Mouse (Mus musculus) testis, postnatal 14 days (tissue): Measurements from ENCODE around the gene Gm28053.
"Not testable (repeated sequence)": the region's sequence is repeated elsewhere in the genome, so short reads cannot be mapped to it uniquely, and the experiment has no call there.

Experiments
- DNase-seq: peaks from one replicate; pipeline ENCODE4 v3.0.0; 2021; ENCODE audit warnings: low spot score

The Gm28053 gene

GRCm38 (mm10) chr6:48718455-48718854 is at the start of gene Gm28053, which contains the start of gene Gimap7:
Gene Gm28053, plus strand, starts transcription at chr6:48718607.
Gene Gimap7, plus strand, starts transcription at chr6:48718621.
- DNase-seq, result no peak

DNA sequence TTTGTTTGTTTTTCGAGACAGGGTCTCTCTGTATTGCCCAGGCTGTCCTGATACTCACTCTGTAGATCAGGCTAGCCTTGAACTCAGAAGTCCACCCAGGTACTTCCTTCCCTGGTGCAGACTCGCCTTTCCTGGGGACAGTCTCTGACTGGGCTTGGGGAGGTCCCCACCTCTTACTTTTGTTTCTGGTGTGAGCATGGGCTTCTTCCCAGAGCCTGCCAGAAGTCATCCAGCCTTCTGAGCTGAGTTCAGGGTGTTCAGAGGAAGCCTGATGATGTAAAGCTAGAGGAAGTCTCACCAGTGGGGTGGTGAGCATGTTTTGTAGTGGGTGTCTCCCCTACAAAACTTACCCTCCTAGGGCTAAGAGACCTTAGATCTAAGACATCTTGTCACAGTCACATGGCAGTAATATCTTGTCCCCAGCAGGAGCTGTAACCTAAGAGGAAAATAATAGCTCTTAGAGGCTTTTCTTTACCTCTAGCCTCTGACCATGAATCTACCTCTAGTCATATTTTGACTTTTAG is 48.9 kb upstream of the Gm28053 start:
- DNase-seq, result no peak

- no peak for DNase-seq
These were observed 43.9 kb upstream of the Gm28053 start for GRCm38 (mm10) chr6:48674291-48675058.

GRCm38 (mm10) chr6:48675400-48675930 is 42.9 kb upstream of the Gm28053 start:
- DNase-seq, result peak; percentile 8

GRCm38 (mm10) chr6:48675931-48676859 is 42.2 kb upstream of the Gm28053 start, which contains the start of gene Gimap9:
Gene Gimap9, plus strand, starts transcription at chr6:48676129.
- no peak for DNase-seq

GRCm38 (mm10) chr6:48676860-48677415 is 41.5 kb upstream of the Gm28053 start:
- no peak for DNase-seq

GRCm38 (mm10) chr6:48677492-48678345 is 40.7 kb upstream of the Gm28053 start:
- no peak for DNase-seq

GRCm38 (mm10) chr6:48678391-48678790 is 40.0 kb upstream of the Gm28053 start:
- DNase-seq, result no peak

GRCm38 (mm10) chr6:48679701-48680100 is 38.7 kb upstream of the Gm28053 start:
- DNase-seq, result no peak

- no peak for DNase-seq
These were observed 38.0 kb upstream of the Gm28053 start for GRCm38 (mm10) chr6:48680421-48680820.

DNA sequence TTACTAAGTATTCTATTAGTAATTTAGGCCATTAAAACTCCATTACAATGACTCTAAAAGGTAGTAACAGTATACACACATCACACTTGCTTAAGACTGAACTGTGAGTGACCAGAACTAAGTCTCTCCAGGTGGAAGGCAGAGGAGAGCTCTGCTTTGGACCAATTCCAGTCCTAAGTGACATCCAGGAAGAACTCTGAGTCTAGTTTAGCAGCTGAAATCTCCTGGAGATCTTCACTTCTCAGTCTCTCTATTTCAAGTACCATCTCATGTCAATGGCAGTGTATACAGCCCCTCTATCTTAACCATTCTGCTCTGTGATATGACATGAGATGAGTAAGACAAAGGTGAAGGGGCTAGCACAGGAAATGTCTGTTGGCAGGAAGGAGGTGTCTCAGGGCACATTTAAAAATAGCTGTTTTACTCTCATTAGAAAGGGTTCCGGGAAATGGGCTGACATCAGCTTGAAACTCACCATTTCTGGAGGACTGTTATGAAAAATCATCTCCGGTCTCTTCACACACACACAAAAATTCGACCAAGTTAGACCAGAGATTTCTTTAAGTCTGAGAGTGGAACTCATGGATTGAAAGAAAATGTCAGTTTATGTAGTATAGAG is 36.8 kb upstream of the Gm28053 start:
- no peak for DNase-seq

DNA sequence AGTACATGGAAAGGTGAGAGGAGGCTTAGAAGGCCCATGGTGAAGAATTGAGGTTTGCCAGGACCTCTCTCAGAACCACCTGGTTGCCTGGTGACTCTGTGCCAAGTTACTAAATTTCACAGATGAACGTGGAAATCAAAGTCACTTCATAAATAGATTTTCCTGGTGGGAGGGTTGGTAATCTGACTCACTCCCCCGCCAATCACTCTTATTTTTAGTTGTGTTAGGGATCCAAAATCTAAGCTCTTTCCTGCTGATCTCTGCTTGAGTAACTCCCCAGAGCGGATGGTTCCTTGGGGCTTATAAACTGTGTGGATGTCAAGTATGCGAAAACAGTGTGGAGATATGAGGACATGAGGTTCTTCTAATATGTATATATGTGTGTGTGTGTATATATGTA is 36.1 kb upstream of the Gm28053 start:
- DNase-seq, result no peak

GRCm38 (mm10) chr6:48683263-48683821 is 35.1 kb upstream of the Gm28053 start:
- DNase-seq, result not testable (repeated sequence)

- DNase-seq, result no peak
These were observed 34.1 kb upstream of the Gm28053 start, which contains the start of gene Gimap4 for GRCm38 (mm10) chr6:48684319-48684718. Gene Gimap4, plus strand, starts transcription at chr6:48684549.

DNA sequence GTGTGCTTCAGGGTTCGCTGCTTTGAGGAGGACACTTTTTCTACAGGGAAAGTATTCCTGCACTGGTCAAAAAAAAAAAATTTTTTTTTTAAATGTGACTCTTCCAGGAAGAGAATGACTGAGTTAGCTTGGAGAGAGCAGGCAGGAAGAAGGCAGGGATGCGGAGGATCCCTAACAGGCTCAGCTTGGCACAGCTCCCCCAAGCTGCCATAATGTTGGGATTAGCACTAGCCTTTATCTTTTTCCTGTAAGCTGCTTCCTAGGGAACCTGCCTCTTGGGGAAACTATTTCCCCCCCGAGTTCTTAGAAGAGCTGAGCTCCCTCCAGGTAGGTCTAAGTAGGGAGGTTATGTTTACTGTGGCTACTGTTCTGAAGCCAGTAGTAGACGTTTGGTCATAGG is 33.6 kb upstream of the Gm28053 start:
- no peak for DNase-seq

- DNase-seq, result no peak
These were observed 33.2 kb upstream of the Gm28053 start for GRCm38 (mm10) chr6:48685251-48685650.

GRCm38 (mm10) chr6:48685694-48686665 is 32.4 kb upstream of the Gm28053 start:
- DNase-seq, result no peak

GRCm38 (mm10) chr6:48687077-48687476 is 31.3 kb upstream of the Gm28053 start:
- no peak for DNase-seq

- no peak for DNase-seq
These were observed 29.1 kb upstream of the Gm28053 start for GRCm38 (mm10) chr6:48689320-48689719.
